Mouse (Mus musculus): Measurements from ENCODE around the gene Cd81. TPM values are rescaled to one million over a fixed set of nuclear protein-coding genes. Genes with fewer than 3 reads are reported as not detected.

Cd81 gene
- polyA plus RNA-seq, 1 experiment, result 227 TPM

DNA sequence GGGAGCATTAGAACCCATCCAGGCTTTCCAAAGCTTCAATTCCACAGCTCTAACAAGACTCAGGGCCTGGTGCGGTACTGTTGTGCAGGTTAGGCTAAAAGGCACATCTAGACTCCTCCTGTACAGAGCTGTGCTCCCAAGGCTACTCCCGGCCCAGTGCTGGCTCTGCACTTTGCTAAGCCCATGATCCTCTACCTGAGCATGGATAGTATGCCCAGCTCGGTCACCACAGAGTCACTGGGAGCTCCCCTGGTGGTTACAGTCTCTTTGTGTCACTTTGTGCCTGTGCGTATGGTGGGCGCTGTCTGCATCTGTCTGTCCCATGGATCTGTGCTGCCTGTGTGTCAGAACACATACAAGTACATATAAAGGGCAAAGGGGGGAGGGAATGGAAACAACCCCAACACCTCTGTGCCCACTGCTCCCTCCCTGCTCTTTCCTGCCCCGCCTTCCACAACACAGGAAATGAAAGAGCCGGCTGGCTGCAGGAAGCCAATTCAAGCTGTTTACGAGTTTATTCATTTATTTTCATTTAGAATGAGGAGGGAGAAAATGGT, 44.1 kb upstream of the Cd81 start:
- TF ChIP-seq CTCF (IDR thresholded peaks at IDR 0.05; ENCODE audit: extremely low read depth, insufficient read length, insufficient replicate concordance, low read depth, low read length), result no peak
- no peak for TF ChIP-seq POLR2A (IDR thresholded peaks at IDR 0.05; ENCODE audit: low read depth, low read length)
- Histone ChIP-seq H3K36me3 (ENCODE audit: control insufficient read depth, insufficient read depth, low read length) (no peaks in the 10 kb centered on the region), H3K27ac (ENCODE audit: insufficient read depth, low read depth, low read length) (peak overlapping the region; percentile 45), H3K27me3 (ENCODE audit: control insufficient read depth, insufficient read depth, low read length) (no peaks in the 10 kb centered on the region), H3K4me3 (ENCODE audit: low read depth, low read length) (peak overlapping the region; percentile 13), H3K4me1 (ENCODE audit: control insufficient read depth, insufficient read depth, insufficient read length, low read length) (peaks cover 29% of the 10 kb centered on the region)
- 32% methylated on average over 8 of the region's 8 CpGs for WGBS

DNA sequence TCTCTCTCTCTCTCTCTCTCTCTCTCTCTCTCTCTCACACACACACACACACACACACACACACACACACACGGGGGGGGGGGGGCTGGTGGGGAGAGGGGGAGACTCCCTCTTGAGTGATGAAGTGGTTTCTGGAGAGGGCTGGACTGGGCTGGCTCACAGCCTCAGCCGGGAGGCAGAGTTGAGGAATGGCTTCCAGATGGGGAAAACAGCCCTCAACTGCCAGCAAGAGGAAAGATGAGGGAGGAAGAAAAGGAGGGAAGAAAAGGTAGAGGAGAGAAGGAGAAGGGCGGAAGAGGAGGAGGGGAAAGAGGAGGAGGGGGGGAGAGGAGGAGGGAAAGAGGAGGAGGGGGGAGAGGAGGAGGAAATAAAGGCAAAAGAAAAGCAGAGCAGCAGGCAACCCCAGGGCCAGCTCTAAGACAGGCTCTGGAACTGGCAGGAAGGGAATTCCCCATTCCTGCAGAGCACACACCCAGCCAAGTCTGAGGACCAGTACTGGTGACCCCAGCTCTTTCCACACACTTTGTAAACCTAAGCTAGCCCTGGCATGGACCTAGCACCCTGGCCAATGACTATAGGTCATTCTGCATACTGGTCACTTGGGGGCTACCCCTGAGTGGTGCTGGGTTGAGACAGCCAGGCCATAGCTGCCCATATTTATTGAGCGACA, 43.4 kb upstream of the Cd81 start:
- no peak overlapping the region for H3K4me3 ChIP-seq (ENCODE audit: low read depth, low read length)

DNA sequence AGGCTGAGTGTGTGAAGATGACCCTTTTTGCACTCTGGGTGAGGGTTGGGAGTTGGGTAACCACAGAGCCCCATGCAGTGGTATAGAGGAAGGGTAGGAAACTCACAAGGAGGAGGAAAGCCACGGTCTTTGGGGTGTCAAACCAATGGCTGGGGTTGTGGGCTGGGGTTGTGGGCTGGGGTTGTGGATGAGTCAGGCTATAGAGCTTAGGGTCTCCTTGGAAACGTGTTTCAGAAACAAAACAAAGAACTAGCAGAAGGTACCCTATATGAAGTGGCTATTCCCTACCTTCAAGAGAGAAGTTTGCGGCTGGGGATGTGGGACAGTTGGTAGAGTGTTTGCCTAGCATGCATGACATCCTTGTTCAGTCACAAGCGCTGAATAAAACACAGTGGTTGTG, 42.5 kb upstream of the Cd81 start:
- WGBS, result 83% methylated on average over 4 of the region's 4 CpGs
- no peaks in the 10 kb centered on the region for H3K27me3 ChIP-seq (ENCODE audit: control insufficient read depth, insufficient read depth, low read length)
- no peak overlapping the region for H3K27ac ChIP-seq (ENCODE audit: insufficient read depth, low read depth, low read length)
- no peak overlapping the region for H3K4me3 ChIP-seq (ENCODE audit: low read depth, low read length)
- TF ChIP-seq CTCF (IDR thresholded peaks at IDR 0.05; ENCODE audit: extremely low read depth, insufficient read length, insufficient replicate concordance, low read depth, low read length), result no peak
- H3K4me1 ChIP-seq (ENCODE audit: control insufficient read depth, insufficient read depth, insufficient read length, low read length), result peaks cover 31% of the 10 kb centered on the region
- H3K36me3 ChIP-seq (ENCODE audit: control insufficient read depth, insufficient read depth, low read length), result no peaks in the 10 kb centered on the region

More for the DNA sequence above, 43.4 kb upstream of the Cd81 start:
- Histone ChIP-seq H3K27ac (ENCODE audit: insufficient read depth, low read depth, low read length) (no peak overlapping the region), H3K4me1 (ENCODE audit: control insufficient read depth, insufficient read depth, insufficient read length, low read length) (peaks cover 31% of the 10 kb centered on the region), H3K36me3 (ENCODE audit: control insufficient read depth, insufficient read depth, low read length) (no peaks in the 10 kb centered on the region), H3K27me3 (ENCODE audit: control insufficient read depth, insufficient read depth, low read length) (no peaks in the 10 kb centered on the region)
- WGBS, result 42% methylated on average over 3 of the region's 4 CpGs
- TF ChIP-seq CTCF (IDR thresholded peaks at IDR 0.05; ENCODE audit: extremely low read depth, insufficient read length, insufficient replicate concordance, low read depth, low read length), result no peak
- TF ChIP-seq POLR2A (IDR thresholded peaks at IDR 0.05; ENCODE audit: low read depth, low read length), result no peak

DNA sequence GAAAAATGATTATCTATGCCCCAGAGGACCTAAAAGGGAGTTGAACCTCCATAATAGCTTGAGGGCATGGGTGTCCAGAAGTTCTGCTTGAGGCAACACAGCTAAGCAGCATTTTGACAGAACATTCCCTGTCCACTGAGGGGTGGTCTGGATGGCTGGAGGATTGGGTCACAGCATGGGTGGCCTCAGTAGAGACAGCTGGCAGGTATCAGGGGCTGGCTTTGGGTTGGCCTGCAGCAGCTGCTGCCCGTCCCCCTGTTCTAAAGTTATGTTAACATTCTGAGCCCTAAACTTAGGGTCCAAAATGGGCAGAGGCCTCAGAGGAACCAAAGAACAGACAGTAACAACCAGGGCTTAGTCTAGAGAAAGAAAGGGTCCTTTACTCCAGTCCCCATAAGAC, 41.3 kb upstream of the Cd81 start:
- H3K36me3 ChIP-seq (ENCODE audit: control insufficient read depth, insufficient read depth, low read length), result no peaks in the 10 kb centered on the region
- H3K4me3 ChIP-seq (ENCODE audit: low read depth, low read length), result no peak overlapping the region
- no peaks in the 10 kb centered on the region for H3K27me3 ChIP-seq (ENCODE audit: control insufficient read depth, insufficient read depth, low read length)
- 90% methylated on average over 1 of the region's 1 CpGs for WGBS
- no peak overlapping the region for H3K27ac ChIP-seq (ENCODE audit: insufficient read depth, low read depth, low read length)
- no peak for TF ChIP-seq POLR2A (IDR thresholded peaks at IDR 0.05; ENCODE audit: low read depth, low read length)
- TF ChIP-seq CTCF (IDR thresholded peaks at IDR 0.05; ENCODE audit: extremely low read depth, insufficient read length, insufficient replicate concordance, low read depth, low read length), result no peak
- peaks cover 35% of the 10 kb centered on the region for H3K4me1 ChIP-seq (ENCODE audit: control insufficient read depth, insufficient read depth, insufficient read length, low read length)

DNA sequence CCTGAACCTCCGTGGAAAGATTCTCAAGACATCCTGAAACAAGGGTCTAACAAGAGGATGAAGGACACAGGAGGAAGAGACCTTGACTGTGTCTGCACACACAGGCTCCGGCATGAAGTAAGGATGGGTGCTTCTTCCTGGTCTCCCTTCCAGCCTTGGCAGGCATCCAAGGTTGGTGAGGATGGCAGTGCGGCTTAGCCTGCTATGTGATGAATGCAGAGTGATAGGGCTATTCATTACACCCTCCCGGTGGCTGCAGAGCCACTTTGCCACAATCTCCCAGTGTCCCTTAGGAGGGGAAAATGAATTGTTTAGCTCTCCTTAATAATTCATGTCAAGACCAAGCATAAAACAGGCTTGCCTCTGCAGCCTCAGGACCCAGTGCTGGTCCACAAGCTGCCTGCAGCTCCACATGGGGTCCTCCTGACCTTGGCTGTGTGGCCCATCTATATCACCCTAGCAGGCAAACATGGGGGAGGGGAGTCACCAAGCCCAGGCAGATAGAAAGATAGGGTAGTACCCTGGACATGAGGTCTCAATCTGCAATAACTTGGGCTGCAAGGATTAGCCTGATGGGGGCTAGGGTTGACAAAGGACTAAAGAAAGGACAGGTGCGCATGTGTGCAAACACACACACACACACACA, 40.2 kb upstream of the Cd81 start:
- TF ChIP-seq CTCF (IDR thresholded peaks at IDR 0.05; ENCODE audit: extremely low read depth, insufficient read length, insufficient replicate concordance, low read depth, low read length), result no peak
- 41% methylated on average over 5 of the region's 5 CpGs for WGBS
- Histone ChIP-seq H3K4me3 (ENCODE audit: low read depth, low read length) (no peak overlapping the region), H3K4me1 (ENCODE audit: control insufficient read depth, insufficient read depth, insufficient read length, low read length) (peaks cover 36% of the 10 kb centered on the region), H3K27ac (ENCODE audit: insufficient read depth, low read depth, low read length) (no peak overlapping the region), H3K27me3 (ENCODE audit: control insufficient read depth, insufficient read depth, low read length) (no peaks in the 10 kb centered on the region), H3K36me3 (ENCODE audit: control insufficient read depth, insufficient read depth, low read length) (no peaks in the 10 kb centered on the region)

DNA sequence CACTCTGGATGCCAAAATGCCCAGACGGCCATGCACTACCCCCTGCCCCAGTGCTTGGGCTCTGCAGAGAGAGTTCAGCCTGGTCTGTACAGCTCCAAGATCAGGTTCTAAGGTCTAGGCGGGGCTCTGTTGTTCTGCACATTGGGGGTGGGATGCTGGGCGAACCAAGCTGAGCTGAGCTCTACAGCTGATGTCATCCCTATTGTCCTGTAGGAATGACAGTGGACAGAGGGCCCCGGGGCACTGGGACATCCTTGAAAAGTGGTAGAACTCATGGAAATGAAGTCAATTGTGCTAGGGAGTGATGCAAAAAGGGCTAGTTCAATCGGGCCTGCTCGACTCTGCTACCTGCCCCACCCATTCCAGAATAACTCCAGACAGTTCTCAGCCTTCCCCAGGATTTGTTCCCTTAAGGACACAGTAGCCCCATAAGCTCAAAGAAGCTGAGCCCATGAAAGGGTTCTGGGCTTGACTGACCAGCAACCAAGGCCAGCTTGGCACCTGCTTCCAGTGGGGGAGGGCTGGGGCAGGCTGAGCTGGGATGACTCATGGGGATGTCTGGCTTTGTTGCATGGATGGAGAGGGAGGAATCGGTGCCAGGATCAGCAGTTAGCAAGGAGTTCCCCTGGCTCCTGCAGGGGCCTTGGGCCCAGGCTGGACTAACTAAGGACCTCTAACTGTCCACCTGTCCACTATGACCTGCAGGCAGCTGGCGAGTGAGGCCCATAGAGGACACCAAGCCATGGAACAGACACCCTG, 38.9 kb upstream of the Cd81 start:
- TF ChIP-seq CTCF (IDR thresholded peaks at IDR 0.05; ENCODE audit: extremely low read depth, insufficient read length, insufficient replicate concordance, low read depth, low read length), result no peak
- no peak for TF ChIP-seq POLR2A (IDR thresholded peaks at IDR 0.05; ENCODE audit: low read depth, low read length)
- Histone ChIP-seq H3K27me3 (ENCODE audit: control insufficient read depth, insufficient read depth, low read length) (no peaks in the 10 kb centered on the region), H3K4me3 (ENCODE audit: low read depth, low read length) (no peak overlapping the region), H3K36me3 (ENCODE audit: control insufficient read depth, insufficient read depth, low read length) (no peaks in the 10 kb centered on the region), H3K27ac (ENCODE audit: insufficient read depth, low read depth, low read length) (no peak overlapping the region), H3K4me1 (ENCODE audit: control insufficient read depth, insufficient read depth, insufficient read length, low read length) (peaks cover 31% of the 10 kb centered on the region)
- 65% methylated on average over 8 of the region's 8 CpGs for WGBS

Data from small intestine, adult 2 months (tissue).